Mouse (Mus musculus) small intestine, adult 2 months (tissue): Measurements from ENCODE around the gene Snx29. TPM values are rescaled to one million over a fixed set of nuclear protein-coding genes. Genes with fewer than 3 reads are reported as not detected.

Experiments
- H3K27ac ChIP-seq: fragments of 200-500 bp; 2 replicates; pipeline ENCODE4 v1.5.1; 2012; ENCODE audit warnings: low read depth, low read length, control low read depth, inconsistent platforms; ENCODE audit not compliant: insufficient read depth
- H3K27me3 ChIP-seq: fragments of 200-500 bp; 2 replicates; pipeline ENCODE4 v1.6.1; 2012; ENCODE audit warnings: mild to moderate bottlenecking, moderate library complexity, low read length, inconsistent platforms; ENCODE audit not compliant: control insufficient read depth, insufficient read depth
- H3K36me3 ChIP-seq: fragments of 200-500 bp; 2 replicates; pipeline ENCODE4 v1.6.1; 2012; ENCODE audit warnings: mild to moderate bottlenecking, low read length, control low read depth, inconsistent platforms; ENCODE audit not compliant: control insufficient read depth, insufficient read depth
- H3K4me1 ChIP-seq: fragments of 200-500 bp; 2 replicates; pipeline ENCODE4 v1.6.1; 2012; ENCODE audit warnings: low read length, inconsistent platforms, mixed read lengths; ENCODE audit not compliant: control insufficient read depth, insufficient read depth, insufficient read length
- H3K4me3 ChIP-seq: fragments of 200-500 bp; 2 replicates; pipeline ENCODE4 v1.5.1; 2012; ENCODE audit warnings: low read depth, mild to moderate bottlenecking, control low read depth, inconsistent platforms, low read length, moderate library complexity
- CTCF ChIP-seq: fragments of 200-500 bp; IDR thresholded peaks from 2 replicates; pipeline ENCODE4 v1.5.1; 2012; ENCODE audit warnings: low read depth, mild to moderate bottlenecking, control low read depth, inconsistent platforms, low read length, moderate library complexity, mixed read lengths; ENCODE audit not compliant: insufficient replicate concordance, insufficient read length; ENCODE audit errors: extremely low read depth
- POLR2A ChIP-seq: fragments of 200-500 bp; IDR thresholded peaks from 2 replicates; pipeline ENCODE4 v1.6.1; 2012; ENCODE audit warnings: low read depth, mild to moderate bottlenecking, control low read depth, inconsistent platforms, low read length, moderate library complexity
- WGBS: fragments of 180-500 bp; shearing (Covaris S2); methylation state at CpG from one replicate; pipeline ENCODE4 v1.1.7; 2018; 5-methylcytosine and 5-hydroxymethylcytosine counted together
- polyA plus RNA-seq: library from polyadenylated mRNA; depleted of rRNA; stranded (reverse); fragments of >200 nt; gene quantifications from 2 replicates; pipeline ENCODE4 v1.2.3, GENCODE M21; 2012

The Snx29 gene
- polyA plus RNA-seq, 1 experiment, result 6.0 TPM

DNA sequence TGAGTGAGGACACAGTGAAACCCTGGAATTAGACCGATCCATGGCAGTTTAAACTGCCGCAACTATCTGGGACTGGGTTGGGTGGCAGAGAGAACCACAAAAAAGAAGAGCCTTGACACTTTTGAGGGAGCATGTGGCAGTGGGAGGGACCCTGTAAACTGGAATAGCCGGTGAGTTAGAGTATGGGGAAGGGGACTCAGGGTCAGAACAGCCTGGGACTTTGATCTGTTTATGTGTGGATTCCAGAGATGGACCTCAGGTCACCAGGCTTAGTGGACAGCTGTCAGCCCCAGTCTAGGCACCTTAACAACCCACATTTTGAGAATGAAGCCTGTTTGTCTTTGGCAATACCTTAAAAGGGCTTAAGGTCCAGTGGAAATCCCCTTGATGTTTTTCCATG lies 215.5 kb downstream of the Snx29 start:
- Histone ChIP-seq H3K27me3 (no peaks in the 10 kb centered on the region), H3K36me3 (no peaks in the 10 kb centered on the region), H3K27ac (no peak overlapping the region), H3K4me1 (no peaks in the 10 kb centered on the region), H3K4me3 (no peak overlapping the region)
- TF ChIP-seq CTCF (no peak), POLR2A (no peak)
- 76% methylated on average over 3 of the region's 3 CpGs for WGBS

DNA sequence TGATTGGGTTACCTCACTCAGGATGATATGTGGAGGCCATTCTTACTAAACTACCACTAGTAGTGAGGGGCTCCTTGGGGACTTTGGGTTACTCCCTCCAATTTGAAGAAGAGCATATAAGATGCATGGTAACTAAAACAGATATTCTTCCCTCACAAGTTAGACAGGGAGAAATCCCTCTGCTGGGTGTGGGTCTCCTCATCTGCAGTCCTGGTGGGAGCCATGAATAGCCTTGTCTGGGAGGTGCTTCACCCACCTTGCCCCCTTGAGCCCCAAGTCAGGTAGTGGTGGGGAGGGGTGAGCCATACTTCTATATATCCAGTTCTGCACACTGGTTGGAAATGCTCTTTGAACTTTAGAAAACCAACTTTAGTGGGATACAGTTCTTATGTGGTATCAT lies 218.3 kb downstream of the Snx29 start:
- H3K4me1 ChIP-seq, result no peaks in the 10 kb centered on the region

DNA sequence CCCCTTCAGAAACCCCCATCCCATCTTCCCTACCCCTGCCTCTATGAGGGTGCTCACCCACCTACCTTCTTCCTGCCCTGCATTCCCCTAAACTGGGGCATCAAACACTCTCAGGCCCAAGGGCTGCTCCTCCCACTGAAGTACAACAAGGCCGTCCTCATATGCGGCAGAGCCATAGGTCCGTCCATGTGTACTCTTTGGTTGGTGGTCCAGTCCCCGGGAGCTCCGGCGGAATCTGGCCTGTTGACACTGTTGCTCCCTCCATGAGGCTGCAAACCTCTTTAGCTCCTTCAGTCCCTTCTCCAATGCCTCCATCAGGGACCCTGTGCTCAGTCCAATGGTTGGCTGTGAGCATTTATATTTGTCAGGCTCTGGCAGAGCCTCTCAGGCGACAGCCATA lies 219.1 kb downstream of the Snx29 start:
- no peaks in the 10 kb centered on the region for H3K4me1 ChIP-seq
- no peak overlapping the region for H3K4me3 ChIP-seq
- H3K27ac ChIP-seq, result no peak overlapping the region
- H3K27me3 ChIP-seq, result no peaks in the 10 kb centered on the region
- WGBS, result 92% methylated on average over 7 of the region's 7 CpGs
- no peak for TF ChIP-seq CTCF
- no peak for TF ChIP-seq POLR2A
- H3K36me3 ChIP-seq, result 0 out of 2 replicates have a peak, but pooled peaks cover 2% of the 10 kb centered on the region

More for the DNA sequence above, 218.3 kb downstream of the Snx29 start:
- Histone ChIP-seq H3K4me3 (no peak overlapping the region), H3K36me3 (0 out of 2 replicates have a peak, but pooled peaks cover 2% of the 10 kb centered on the region), H3K27me3 (no peaks in the 10 kb centered on the region), H3K27ac (no peak overlapping the region)
- TF ChIP-seq POLR2A (no peak), CTCF (no peak)

DNA sequence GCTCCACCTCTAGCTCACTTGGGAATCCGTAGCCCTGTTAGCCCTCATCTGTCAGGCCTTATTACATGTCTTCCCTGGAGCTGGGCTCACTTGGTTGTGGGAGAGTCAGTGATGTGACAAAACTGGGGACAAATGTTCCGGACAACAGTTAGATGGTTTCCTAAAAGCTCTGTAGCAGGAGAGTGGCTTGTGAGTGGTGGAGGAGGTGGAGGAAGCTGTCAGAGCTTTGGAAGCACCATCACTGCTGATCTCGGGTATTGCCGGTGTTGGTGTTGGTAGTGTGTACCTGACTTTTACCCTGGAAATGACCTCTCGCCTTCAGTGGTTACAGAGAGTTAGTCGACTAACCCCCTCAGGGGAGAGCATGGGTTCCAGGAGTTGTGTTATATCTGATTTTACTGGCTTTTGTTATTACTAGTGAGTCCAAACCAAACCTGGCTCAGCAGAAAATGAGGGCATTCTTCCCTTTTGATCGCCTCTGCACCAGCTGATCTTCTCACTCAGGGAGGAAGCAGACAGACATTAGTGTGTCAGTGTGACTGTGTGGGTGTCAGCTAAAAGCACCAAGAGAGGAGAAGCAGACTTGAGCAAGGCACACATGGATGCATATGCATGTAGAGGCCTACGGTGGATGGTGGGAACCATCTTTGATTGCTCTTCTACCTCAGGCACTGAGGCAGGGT lies 227.5 kb downstream of the Snx29 start:
- Histone ChIP-seq H3K36me3 (no peaks in the 10 kb centered on the region), H3K27me3 (no peaks in the 10 kb centered on the region), H3K27ac (no peak overlapping the region), H3K4me1 (peaks cover 1% of the 10 kb centered on the region; the same call in 1 of the 2 replicates), H3K4me3 (no peak overlapping the region)
- TF ChIP-seq POLR2A (no peak), CTCF (no peak)
- WGBS, result 85% methylated on average over 8 of the region's 8 CpGs

DNA sequence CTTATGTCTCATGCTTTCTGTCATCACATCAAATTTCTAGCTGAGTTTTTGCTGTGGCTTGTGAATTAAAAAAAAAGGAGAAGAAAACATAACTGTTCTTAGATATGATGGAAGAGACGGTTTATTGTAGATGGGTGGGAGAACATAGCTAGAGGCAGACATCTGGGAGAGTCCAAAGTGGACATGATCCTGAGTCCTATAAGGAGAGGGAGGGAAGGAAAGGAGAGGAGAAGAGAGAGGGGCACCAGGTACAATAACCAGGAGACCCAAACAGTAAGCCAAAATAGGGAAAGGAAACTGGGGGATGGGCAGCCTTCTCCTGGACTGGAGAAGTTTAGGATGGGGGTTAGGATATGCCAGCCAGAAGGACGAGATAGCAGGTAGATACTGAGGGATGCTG lies 239.0 kb downstream of the Snx29 start:
- WGBS, result 94% methylated on average over 2 of the region's 2 CpGs
- no peak for TF ChIP-seq CTCF
- no peak for TF ChIP-seq POLR2A
- Histone ChIP-seq H3K27me3 (no peaks in the 10 kb centered on the region), H3K27ac (no peak overlapping the region), H3K4me3 (no peak overlapping the region), H3K4me1 (peaks cover 7% of the 10 kb centered on the region; the same call in 1 of the 2 replicates), H3K36me3 (peaks cover 1% of the 10 kb centered on the region; the same call in 1 of the 2 replicates)

DNA sequence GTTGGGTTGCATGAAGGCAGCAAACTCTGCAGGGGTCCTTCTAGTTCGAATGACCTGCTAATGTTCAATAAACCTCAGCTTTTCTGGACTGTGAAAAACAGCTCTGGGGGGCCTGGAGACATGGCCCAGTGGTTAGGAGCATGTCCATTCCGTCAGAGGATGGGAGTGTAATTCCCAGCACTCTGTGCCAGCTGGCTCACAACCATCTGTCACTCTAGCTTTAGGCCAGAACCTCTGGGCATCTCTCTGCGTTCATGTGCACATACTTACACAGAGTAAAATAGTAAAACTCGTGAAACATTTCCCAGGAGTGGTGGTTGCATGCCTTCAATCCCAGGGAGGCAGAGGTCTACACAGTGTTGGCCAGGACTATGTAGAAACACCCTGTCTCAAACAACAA lies 241.1 kb downstream of the Snx29 start:
- Histone ChIP-seq H3K36me3 (peaks cover 1% of the 10 kb centered on the region; the same call in 1 of the 2 replicates), H3K4me1 (peaks cover 19% of the 10 kb centered on the region), H3K27ac (no peak overlapping the region), H3K27me3 (no peaks in the 10 kb centered on the region), H3K4me3 (no peak overlapping the region)
- WGBS, result 75% methylated on average over 4 of the region's 4 CpGs
- TF ChIP-seq CTCF (no peak), POLR2A (no peak)

DNA sequence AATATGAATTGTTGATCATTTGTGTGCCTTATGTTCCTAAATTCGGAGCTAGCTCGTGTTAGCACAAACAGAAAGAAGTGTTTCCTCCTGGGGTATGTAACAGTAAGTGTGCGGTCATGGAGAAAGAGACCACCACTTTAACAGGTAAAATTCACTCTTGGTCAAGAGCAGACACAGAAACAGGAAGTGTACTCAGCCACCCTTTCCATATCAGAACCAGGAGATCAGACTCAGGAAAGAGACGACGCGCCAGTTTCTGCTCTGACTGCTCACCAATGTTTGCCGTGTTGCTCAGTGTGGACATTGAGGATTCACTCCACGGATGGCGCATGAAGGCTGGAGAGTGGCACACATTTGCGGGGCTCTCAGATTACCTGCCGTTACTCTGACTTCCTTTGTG lies 242.4 kb downstream of the Snx29 start:
- Histone ChIP-seq H3K27ac (no peak overlapping the region), H3K36me3 (peaks cover 1% of the 10 kb centered on the region; the same call in 1 of the 2 replicates), H3K4me1 (peaks cover 28% of the 10 kb centered on the region), H3K27me3 (no peaks in the 10 kb centered on the region), H3K4me3 (no peak overlapping the region)
- TF ChIP-seq CTCF (no peak), POLR2A (no peak)
- WGBS, result 60% methylated on average over 11 of the region's 11 CpGs
